Mouse (Mus musculus): ENCODE results near the gene Hist2h2aa2.
"Not testable (repeated sequence)": the region's sequence is repeated elsewhere in the genome, so short reads cannot be mapped to it uniquely, and the experiment has no call there.

Hist2h2aa2 gene

GRCm38 (mm10) chr3:96237335-96237903, 2.7 kb downstream of the Hist2h2aa2 start:
- DNase-seq (ENCODE audit: low spot score in 2 of 2): no peak

GRCm38 (mm10) chr3:96236834-96237334, 3.2 kb downstream of the Hist2h2aa2 start:
- DNase-seq (ENCODE audit: low spot score in 2 of 2): no peak

- DNase-seq (ENCODE audit: low spot score in 2 of 2): no peak
These were observed 4.2 kb downstream of the Hist2h2aa2 start for GRCm38 (mm10) chr3:96235836-96236235.

- DNase-seq (ENCODE audit: low spot score in 2 of 2): no peak
These were observed 5.2 kb downstream of the Hist2h2aa2 start for GRCm38 (mm10) chr3:96234914-96235313.

- DNase-seq (ENCODE audit: low spot score in 2 of 2): no peak
These were observed 8.3 kb downstream of the Hist2h2aa2 start for GRCm38 (mm10) chr3:96231758-96232120.

GRCm38 (mm10) chr3:96230910-96231757, 8.9 kb downstream of the Hist2h2aa2 start:
- no peak for DNase-seq (ENCODE audit: low spot score in 2 of 2)

- DNase-seq (ENCODE audit: low spot score in 2 of 2): no peak
These were observed 9.7 kb downstream of the Hist2h2aa2 start for GRCm38 (mm10) chr3:96230404-96230803.

GRCm38 (mm10) chr3:96228828-96229227, 11.2 kb downstream of the Hist2h2aa2 start:
- DNase-seq (ENCODE audit: low spot score in 2 of 2): no peak

- no peak for DNase-seq (ENCODE audit: low spot score in 2 of 2)
These were observed 13.1 kb downstream of the Hist2h2aa2 start for GRCm38 (mm10) chr3:96226695-96227648.

GRCm38 (mm10) chr3:96225421-96225820, 14.7 kb downstream of the Hist2h2aa2 start:
- DNase-seq (ENCODE audit: low spot score in 2 of 2): no peak

- DNase-seq (ENCODE audit: low spot score in 2 of 2): peak; percentile 46 to 60
These were observed 17.3 kb downstream of the Hist2h2aa2 start for GRCm38 (mm10) chr3:96222774-96223173.

- DNase-seq (ENCODE audit: low spot score in 2 of 2): no peak
These were observed 18.4 kb downstream of the Hist2h2aa2 start for GRCm38 (mm10) chr3:96221640-96222038.

GRCm38 (mm10) chr3:96220765-96221639, 19.1 kb downstream of the Hist2h2aa2 start, which contains the start of the genes Hist2h2ac and Hist2h2be:
Gene Hist2h2ac (minus strand): TSS chr3:96220880.
Gene Hist2h2be (plus strand): TSS chr3:96221119.
- DNase-seq (ENCODE audit: low spot score in 2 of 2): peak; percentile 85 to 92

- not testable (repeated sequence) for DNase-seq (ENCODE audit: low spot score in 2 of 2)
These were observed 19.8 kb downstream of the Hist2h2aa2 start for GRCm38 (mm10) chr3:96220131-96220764.

- peak; percentile 72 to 90 for DNase-seq (ENCODE audit: low spot score in 2 of 2)
These were observed 20.4 kb downstream of the Hist2h2aa2 start, which contains the start of the genes Bola1 and Hist2h2ab for GRCm38 (mm10) chr3:96219661-96220130. Gene Bola1 (minus strand): TSS chr3:96219709. Gene Hist2h2ab (plus strand): TSS chr3:96219865.

GRCm38 (mm10) chr3:96219191-96219641, 20.9 kb downstream of the Hist2h2aa2 start:
- no peak for DNase-seq (ENCODE audit: low spot score in 2 of 2)

GRCm38 (mm10) chr3:96209242-96209641, 30.8 kb downstream of the Hist2h2aa2 start:
- DNase-seq (ENCODE audit: low spot score in 2 of 2): no peak

GRCm38 (mm10) chr3:96207819-96208218, 32.3 kb downstream of the Hist2h2aa2 start:
- no peak for DNase-seq (ENCODE audit: low spot score in 2 of 2)

- DNase-seq (ENCODE audit: low spot score in 2 of 2): no peak
These were observed 40.3 kb downstream of the Hist2h2aa2 start for GRCm38 (mm10) chr3:96199731-96200130.
